Mouse (Mus musculus) hindbrain, embryonic 10.5 days (tissue): ENCODE measurements around the gene C530008M17Rik. TPM values are rescaled to one million over a fixed set of nuclear protein-coding genes. Genes with fewer than 3 reads are reported as not detected.
"Not testable (repeated sequence)": the region's sequence is repeated elsewhere in the genome, so short reads cannot be mapped to it uniquely, and the experiment has no call there.

Experiments
- DNase-seq: peaks from one replicate; pipeline ENCODE4 v3.0.0-alpha.2; 2017; ENCODE audit warnings: low spot score
- H3K27ac ChIP-seq: fragments of 300-500 bp; sonication (generic); 2 replicates; pipeline ENCODE4 v1.5.1; 2016; ENCODE audit warnings: mild to moderate bottlenecking, moderate library complexity
- H3K27me3 ChIP-seq: fragments of 300-500 bp; sonication (generic); 2 replicates; pipeline ENCODE4 v1.6.1; 2016; ENCODE audit warnings: mild to moderate bottlenecking; ENCODE audit not compliant: poor library complexity, insufficient read depth, severe bottlenecking
- H3K36me3 ChIP-seq: fragments of 300-500 bp; sonication (generic); 2 replicates; pipeline ENCODE4 v1.6.1; 2016; ENCODE audit warnings: mild to moderate bottlenecking, moderate library complexity
- H3K4me1 ChIP-seq: fragments of 300-500 bp; sonication (generic); replicated peaks from 2 replicates; pipeline ENCODE4 v1.6.1; 2016; ENCODE audit warnings: mild to moderate bottlenecking
- H3K4me3 ChIP-seq: fragments of 300-500 bp; sonication (generic); 2 replicates; pipeline ENCODE4 v1.5.1; 2016; ENCODE audit warnings: mild to moderate bottlenecking, moderate library complexity
- H3K9me3 ChIP-seq: fragments of 300-500 bp; sonication (generic); 2 replicates; pipeline ENCODE4 v1.6.1; 2016; ENCODE audit warnings: mild to moderate bottlenecking, moderate library complexity
- whole genome bisulfite sequencing: fragments of 180-500 bp; shearing (Covaris S2); methylation state at CpG from one replicate; pipeline ENCODE4 v1.1.7; 2016; 5-methylcytosine and 5-hydroxymethylcytosine counted together
- polyA plus RNA-seq: library from polyadenylated mRNA; unstranded; fragments of >200 nt; fragmentation: Nextera tagmentation; extraction: Ambion mirVana; gene quantifications from 2 replicates; pipeline ENCODE4 v1.2.1, GENCODE M21; 2016

Gene C530008M17Rik
- polyA plus RNA-seq, 1 experiment from 2014 or later: 55.9 TPM

DNA sequence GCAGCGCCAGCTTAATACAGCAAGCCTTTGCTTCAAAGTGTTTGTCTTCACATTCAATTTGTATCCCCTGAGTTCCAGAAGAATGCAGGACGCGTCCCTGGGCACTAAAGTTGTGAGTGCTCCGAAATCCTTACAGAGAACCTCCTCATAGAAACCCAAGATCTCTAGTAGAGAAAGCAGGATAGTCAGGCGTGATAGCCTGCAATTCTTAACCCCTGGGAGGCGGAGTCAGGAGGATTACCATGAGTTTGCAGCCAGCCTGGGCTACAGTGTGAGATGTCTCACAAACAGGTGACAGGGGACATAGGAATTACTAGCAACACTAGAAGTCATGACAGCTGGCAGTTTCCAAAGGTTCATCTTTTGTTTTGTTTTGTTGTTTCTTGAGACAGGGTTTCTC is 213.2 kb downstream of the C530008M17Rik start:
- peak overlapping the region; percentile 29 for H3K4me3 ChIP-seq
- no peak overlapping the region for H3K27ac ChIP-seq
- DNase-seq: no peak
- WGBS: 49% methylated on average over 6 of the region's 6 CpGs
- H3K27me3 ChIP-seq: no peaks in the 10 kb centered on the region
- H3K4me1 ChIP-seq: peaks cover 4% of the 10 kb centered on the region; the same call in 1 of the 2 replicates
- H3K9me3 ChIP-seq: no peaks in the 10 kb centered on the region
- peaks cover 93% of the 10 kb centered on the region for H3K36me3 ChIP-seq

DNA sequence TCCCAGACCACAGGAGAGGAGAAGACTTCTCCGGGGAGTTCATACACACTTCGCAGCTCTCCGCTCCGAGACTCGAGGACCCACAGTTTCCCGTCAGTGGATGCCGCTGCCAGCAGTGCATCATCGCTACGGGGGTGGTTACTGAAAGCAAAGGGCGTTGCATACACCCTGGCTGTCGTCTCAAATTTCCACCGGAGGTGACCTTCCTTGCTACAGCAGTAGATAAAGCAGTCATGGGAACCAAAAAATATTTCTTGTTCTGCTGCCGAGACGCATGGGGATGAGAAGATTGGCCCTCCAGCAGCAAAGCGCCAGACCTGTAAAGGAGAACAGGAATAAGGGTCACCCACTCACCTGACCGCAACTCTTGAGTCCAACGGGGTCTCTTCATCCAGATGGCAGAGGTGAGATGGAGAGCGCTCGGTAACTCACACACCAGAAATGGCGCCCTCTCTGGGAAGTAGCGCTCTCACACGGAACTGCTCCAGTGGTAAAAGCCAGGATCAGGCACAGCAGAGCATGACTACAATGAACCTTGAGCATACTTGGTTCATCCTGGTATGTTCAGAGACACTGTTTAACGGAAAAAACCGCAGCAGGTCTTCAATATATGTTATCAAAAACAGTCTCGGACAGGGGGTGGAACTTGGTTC is 219.9 kb downstream of the C530008M17Rik start:
- peaks cover 75% of the 10 kb centered on the region for H3K36me3 ChIP-seq
- no peak overlapping the region for H3K27ac ChIP-seq
- no peak overlapping the region for H3K4me3 ChIP-seq
- no peaks in the 10 kb centered on the region for H3K9me3 ChIP-seq
- DNase-seq: no peak
- no peaks in the 10 kb centered on the region for H3K4me1 ChIP-seq
- no peaks in the 10 kb centered on the region for H3K27me3 ChIP-seq
- 90% methylated on average over 25 of the region's 25 CpGs for WGBS

DNA sequence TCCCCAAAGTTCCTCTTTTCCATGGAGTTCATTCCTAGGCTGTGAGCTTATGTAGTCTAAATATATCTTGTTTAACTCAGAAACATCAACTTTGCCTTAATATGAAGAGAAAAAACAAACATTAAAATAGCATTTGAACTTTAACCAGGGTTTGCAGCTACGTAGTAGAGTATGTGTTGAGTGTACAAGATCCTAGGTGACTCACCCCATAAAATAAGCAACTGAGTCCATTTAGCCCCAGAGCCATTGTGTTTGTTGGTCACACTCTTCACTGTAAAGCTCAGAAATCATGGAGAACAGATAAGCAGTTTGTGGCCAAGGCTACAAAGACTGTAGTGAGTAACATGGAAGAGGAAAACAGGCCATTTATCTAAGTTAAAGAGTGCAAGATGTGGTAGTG is 227.8 kb downstream of the C530008M17Rik start:
- H3K4me1 ChIP-seq: no peaks in the 10 kb centered on the region
- H3K36me3 ChIP-seq: peaks cover 84% of the 10 kb centered on the region
- WGBS: 95% methylated on average over 1 of the region's 1 CpGs

DNA sequence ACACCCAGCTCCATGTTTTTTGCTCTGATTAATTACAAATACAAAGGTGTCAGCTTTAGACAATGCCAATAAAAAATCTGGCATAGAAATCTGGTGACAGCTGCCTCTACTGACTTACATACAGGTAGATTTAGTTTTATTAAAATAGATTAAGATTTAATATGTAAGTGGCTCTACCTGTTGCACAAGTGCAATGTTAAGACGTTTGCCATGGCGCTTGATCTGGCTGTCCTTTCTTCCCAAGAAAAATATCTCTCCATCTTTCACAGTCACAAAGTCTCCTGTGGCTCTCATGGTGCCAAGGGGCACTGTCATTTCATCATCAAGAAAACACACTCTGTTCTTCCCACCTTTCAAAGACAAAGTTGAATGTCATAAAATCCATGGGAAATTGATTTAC is 230.7 kb downstream of the C530008M17Rik start:
- no peak for DNase-seq
- no peak overlapping the region for H3K4me3 ChIP-seq
- H3K27me3 ChIP-seq: no peaks in the 10 kb centered on the region
- no peak overlapping the region for H3K27ac ChIP-seq
- WGBS: 91% methylated on average over 2 of the region's 2 CpGs
- peaks cover 93% of the 10 kb centered on the region for H3K36me3 ChIP-seq
- H3K9me3 ChIP-seq: no peaks in the 10 kb centered on the region
- H3K4me1 ChIP-seq: no peaks in the 10 kb centered on the region

More for the DNA sequence above, 227.8 kb downstream of the C530008M17Rik start:
- Histone ChIP-seq H3K27me3 (no peaks in the 10 kb centered on the region), H3K9me3 (no peaks in the 10 kb centered on the region), H3K27ac (no peak overlapping the region), H3K4me3 (no peak overlapping the region)
- no peak for DNase-seq

DNA sequence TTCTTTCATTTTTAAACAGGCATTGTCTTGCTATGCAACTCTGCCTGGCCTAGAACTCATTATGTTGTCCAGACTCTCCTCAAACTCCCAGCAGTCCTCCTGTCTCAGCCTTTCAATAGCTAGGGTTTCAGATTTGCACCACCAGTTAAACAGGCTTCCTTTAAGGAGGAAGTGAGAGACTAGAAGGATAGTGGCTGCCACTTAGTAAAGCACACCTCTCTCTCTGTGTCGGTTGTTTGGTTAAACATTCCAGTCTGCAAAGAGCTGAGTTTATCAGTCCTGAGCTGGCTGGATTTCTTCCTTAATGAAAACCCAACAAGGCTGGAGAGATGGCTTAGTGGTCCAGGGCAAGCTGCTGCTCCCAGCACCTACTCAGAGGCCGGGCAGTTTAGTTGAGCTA is 236.3 kb downstream of the C530008M17Rik start:
- Histone ChIP-seq H3K36me3 (peaks cover 90% of the 10 kb centered on the region), H3K4me1 (no peaks in the 10 kb centered on the region), H3K27me3 (no peaks in the 10 kb centered on the region), H3K27ac (no peak overlapping the region), H3K4me3 (no peak overlapping the region), H3K9me3 (no peaks in the 10 kb centered on the region)
- WGBS: 78% methylated on average over 2 of the region's 2 CpGs
- DNase-seq: no peak

DNA sequence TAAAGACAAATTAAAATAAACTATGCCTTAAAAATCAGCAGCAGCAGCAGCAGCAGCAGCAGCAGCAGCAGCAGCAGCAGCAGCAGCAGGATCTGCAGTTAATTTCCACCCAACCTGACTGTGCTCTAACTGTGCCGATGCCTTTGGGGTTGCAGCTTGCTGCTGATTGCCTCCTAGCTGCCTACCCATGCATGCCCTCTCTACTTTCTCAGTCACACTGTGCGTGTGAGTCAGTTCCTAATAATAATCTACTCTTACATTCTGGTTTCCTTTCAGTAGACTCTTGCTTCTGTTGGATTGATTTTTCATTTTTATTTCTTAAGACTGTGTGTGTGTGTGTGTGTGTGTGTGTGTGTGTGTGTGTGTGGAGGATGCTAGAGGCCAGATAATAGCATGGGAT is 236.8 kb downstream of the C530008M17Rik start:
- 94% methylated on average over 2 of the region's 2 CpGs for WGBS
- Histone ChIP-seq H3K27me3 (no peaks in the 10 kb centered on the region), H3K27ac (no peak overlapping the region), H3K4me1 (no peaks in the 10 kb centered on the region), H3K36me3 (peaks cover 88% of the 10 kb centered on the region), H3K4me3 (no peak overlapping the region), H3K9me3 (no peaks in the 10 kb centered on the region)
- no peak for DNase-seq

DNA sequence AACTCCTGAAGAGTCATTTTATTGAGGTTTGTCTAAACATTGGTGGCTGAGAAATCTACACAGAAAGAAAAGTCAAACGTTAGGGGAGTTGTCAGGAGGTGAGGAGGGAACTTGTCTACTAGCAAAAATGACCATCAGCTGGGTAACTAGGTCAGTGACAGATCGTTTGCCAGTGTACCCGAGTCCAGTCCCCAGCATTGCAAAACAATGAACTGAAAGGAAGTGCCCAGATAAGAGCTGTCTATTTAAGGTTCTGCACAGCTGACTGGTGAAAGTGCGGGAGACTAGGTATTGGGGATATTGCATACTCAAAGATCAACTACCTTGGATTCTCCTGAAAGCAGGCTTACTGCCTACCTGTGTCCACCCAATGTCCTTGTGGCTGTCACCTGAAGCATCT is 245.8 kb downstream of the C530008M17Rik start:
- Histone ChIP-seq H3K9me3 (no peaks in the 10 kb centered on the region), H3K27ac (no peak overlapping the region), H3K36me3 (peaks cover 11% of the 10 kb centered on the region; the same call in 1 of the 2 replicates), H3K4me3 (no peak overlapping the region), H3K4me1 (peaks cover 12% of the 10 kb centered on the region), H3K27me3 (no peaks in the 10 kb centered on the region)
- 84% methylated on average over 4 of the region's 4 CpGs for WGBS
- DNase-seq: no peak

DNA sequence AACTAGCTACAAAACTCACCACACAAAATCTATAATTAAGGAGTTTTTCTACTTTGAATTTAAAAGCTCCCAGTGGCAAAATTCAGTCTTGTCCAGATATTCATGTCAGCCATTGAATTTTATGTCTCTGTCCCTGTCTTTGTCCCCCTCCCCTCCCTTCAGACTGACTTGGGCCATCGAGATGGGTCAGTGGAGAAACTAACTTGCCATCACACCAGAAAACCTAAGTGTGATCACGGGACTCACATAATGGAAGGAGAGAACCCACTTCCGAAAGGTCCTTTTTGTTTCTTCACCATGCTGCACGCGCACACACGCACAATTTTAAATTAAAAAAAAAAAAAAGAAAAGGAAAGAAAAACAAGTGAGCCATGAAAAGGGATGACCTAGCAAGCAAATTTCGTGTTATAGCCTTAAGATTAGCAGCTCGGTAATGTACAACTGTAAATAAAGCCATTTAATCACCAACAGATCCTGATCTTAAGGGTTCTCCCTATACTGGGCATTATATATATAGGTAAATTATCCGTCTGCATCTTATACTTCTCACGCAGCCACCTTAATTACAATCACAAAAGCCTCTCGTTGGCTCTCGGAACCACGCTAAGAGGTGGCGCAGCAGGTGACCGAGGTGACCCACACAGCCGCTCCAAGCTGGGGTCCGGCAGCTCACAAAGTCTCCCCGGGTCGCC is 248.5 kb downstream of the C530008M17Rik start:
- 4% methylated on average over 19 of the region's 19 CpGs for WGBS
- peak overlapping the region; percentile 80 for H3K4me3 ChIP-seq
- H3K27me3 ChIP-seq: no peaks in the 10 kb centered on the region
- peaks cover 9% of the 10 kb centered on the region for H3K36me3 ChIP-seq
- H3K4me1 ChIP-seq: peaks cover 12% of the 10 kb centered on the region
- H3K9me3 ChIP-seq: no peaks in the 10 kb centered on the region
- DNase-seq: peak; percentile 22
- H3K27ac ChIP-seq: peak overlapping the region; percentile 93

DNA sequence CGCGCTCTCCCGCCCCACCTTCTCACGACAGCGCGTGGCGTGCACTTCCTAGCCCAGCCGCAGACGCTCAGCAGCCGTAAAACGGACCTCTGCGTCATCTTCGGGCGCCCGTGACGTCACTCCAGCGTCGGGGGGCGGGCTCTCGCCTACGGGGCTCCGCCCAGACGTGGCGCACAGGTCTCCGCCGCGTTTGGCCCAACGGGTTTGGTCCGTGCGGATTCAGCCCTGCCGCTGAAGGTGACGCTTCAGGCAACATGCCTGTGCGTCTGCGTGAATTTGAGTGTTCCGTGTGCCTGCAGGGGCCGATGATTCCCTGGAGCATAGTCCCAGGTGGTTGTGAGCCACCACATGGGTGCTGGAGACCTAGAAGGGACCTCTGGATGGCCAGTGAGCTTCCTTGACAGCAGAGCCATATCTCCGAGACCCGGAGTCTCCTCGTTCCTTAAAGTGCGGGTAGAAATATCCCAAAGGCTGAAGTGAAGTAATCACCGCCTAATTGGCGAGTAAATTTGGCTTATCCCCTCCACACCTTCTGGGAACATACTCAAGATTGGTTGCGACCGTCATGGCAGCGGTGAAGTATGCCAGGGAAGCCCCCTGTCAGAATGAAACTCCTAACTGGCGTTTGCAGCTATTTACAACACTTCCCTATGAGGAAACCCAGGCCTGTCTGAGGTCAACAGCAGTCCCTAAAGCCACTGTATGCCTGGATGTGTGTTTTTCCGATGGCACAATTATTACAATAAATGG is 249.3 kb downstream of the C530008M17Rik start, which contains the start of gene Aasdh:
Aasdh (minus strand) TSS at position 110 of the 750 bp plus-strand sequence.
- Histone ChIP-seq H3K27me3 (no peaks in the 10 kb centered on the region), H3K27ac (peak within 1 kb of the TSS; percentile 93), H3K4me1 (peaks cover 12% of the 10 kb centered on the region), H3K9me3 (no peaks in the 10 kb centered on the region), H3K36me3 (peaks cover 16% of the 10 kb centered on the region), H3K4me3 (peak within 1 kb of the TSS; percentile 80)
- DNase-seq: peak; percentile 100
- under 1% methylated on average over 47 of the region's 47 CpGs for WGBS

DNA sequence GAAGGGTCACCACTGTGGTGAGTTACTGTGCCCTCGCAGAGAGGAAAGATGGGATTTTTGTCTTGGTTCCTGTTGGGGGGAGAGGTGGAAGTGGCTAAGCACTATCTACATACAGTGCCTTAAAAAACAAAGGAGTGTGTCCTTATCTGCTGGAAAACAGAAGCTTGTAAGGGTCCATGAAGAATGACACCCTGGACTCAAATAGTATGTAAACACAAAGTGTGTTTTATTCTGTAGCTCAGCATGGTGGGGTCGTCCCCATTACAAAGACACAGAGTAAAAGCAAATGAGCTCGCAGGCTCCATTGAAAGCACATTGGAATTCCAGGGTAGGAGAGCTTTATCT is 249.8 kb downstream of the C530008M17Rik start:
- Histone ChIP-seq H3K4me3 (peak overlapping the region; percentile 80), H3K4me1 (peaks cover 12% of the 10 kb centered on the region), H3K27ac (peak overlapping the region; percentile 93; the same call in 1 of the 2 replicates), H3K9me3 (no peaks in the 10 kb centered on the region), H3K27me3 (no peaks in the 10 kb centered on the region), H3K36me3 (peaks cover 15% of the 10 kb centered on the region)
- WGBS: 42% methylated on average over 3 of the region's 3 CpGs
- no peak for DNase-seq

DNA sequence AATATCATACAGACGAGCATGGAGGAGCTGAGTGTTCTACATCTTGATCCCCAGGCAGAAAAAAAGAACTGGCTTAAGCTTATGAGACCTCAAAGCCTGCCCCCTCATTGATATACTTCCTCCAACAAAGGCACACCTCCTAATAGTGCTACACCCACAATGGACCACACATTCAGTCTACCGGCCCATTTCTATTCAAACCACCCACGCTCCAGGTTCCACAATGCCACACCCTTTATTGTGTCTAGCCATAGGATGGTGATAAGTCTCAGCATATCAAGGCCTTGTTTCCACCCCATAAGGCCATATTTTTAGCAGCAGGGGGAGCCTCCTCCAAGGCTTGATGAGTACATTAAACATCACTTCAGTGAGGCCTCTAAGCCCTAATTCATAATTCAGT is 254.5 kb downstream of the C530008M17Rik start:
- Histone ChIP-seq H3K27me3 (no peaks in the 10 kb centered on the region), H3K9me3 (no peaks in the 10 kb centered on the region), H3K27ac (no peak overlapping the region), H3K4me3 (no peak overlapping the region), H3K36me3 (peaks cover 29% of the 10 kb centered on the region), H3K4me1 (peaks cover 6% of the 10 kb centered on the region)
- no peak for DNase-seq
- WGBS: 84% methylated on average over 3 of the region's 3 CpGs

DNA sequence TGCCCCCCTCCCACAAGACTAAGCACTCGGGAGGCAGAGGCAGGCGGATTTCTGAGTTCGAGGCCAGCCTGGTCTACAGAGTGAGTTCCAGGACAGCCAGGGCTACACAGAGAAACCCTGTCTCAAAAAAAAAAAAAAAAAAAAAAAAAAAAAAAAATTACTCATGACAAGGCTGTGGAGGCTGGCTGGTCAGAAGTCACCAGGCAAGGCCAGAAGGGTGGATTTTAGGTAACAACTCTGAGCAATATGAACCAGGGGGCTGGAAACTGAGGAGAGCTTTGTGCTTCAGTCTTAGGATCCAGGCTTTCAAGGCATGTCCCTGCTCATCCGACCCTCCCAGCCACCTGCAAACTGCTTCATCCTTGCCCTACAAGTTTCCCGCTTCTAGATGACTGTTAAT is 256.2 kb downstream of the C530008M17Rik start:
- not testable (repeated sequence) for H3K4me1 ChIP-seq, DNase-seq, H3K27ac ChIP-seq, H3K27me3 ChIP-seq, H3K4me3 ChIP-seq, H3K9me3 ChIP-seq
- 87% methylated on average over 5 of the region's 5 CpGs for WGBS
- H3K36me3 ChIP-seq: peaks cover 40% of the 10 kb centered on the region

DNA sequence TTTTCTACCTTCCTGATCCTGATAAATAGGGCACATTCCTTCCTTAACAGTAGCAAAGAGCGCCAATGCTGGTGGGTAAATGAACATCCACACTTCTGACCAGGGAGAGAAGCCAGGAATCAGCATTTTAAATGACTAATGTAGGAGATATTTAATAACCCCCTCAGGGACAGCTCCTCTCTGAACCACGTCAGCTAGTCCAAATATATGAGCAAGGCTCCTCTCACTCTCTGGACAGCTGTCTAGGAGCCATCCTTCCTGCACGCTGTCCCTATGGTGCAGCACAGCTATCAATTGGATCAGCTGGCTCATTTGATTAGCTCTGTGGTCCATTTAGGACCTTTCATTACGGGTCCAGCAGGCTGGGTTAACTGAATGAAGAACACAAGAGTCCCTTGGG is 266.5 kb downstream of the C530008M17Rik start:
- Histone ChIP-seq H3K36me3 (peaks cover 100% of the 10 kb centered on the region), H3K4me3 (no peak overlapping the region), H3K27me3 (no peaks in the 10 kb centered on the region), H3K4me1 (no peaks in the 10 kb centered on the region), H3K9me3 (peaks cover 8% of the 10 kb centered on the region; the same call in 1 of the 2 replicates), H3K27ac (no peak overlapping the region)
- 85% methylated on average over 4 of the region's 4 CpGs for WGBS
- no peak for DNase-seq
